Mouse (Mus musculus) pancreas, adult 10 weeks (tissue): ENCODE measurements around the gene Ccdc89. TPM values are rescaled to one million over a fixed set of nuclear protein-coding genes. Genes with fewer than 3 reads are reported as not detected.

Source experiments
- polyA plus RNA-seq: library from polyadenylated mRNA; stranded (reverse); fragments of 350-450 nt; fragmentation: Illumina TruSeq; extraction: RNeasy Lipid Tissue Mini Kit (QIAGEN cat#74804); gene quantifications from one replicate; pipeline ENCODE4 v1.2.3, GENCODE M21; 2015; ENCODE audit warnings: low read depth, low replicate concordance; ENCODE audit not compliant: insufficient read depth

Ccdc89 gene
- not detected for polyA plus RNA-seq

DNA sequence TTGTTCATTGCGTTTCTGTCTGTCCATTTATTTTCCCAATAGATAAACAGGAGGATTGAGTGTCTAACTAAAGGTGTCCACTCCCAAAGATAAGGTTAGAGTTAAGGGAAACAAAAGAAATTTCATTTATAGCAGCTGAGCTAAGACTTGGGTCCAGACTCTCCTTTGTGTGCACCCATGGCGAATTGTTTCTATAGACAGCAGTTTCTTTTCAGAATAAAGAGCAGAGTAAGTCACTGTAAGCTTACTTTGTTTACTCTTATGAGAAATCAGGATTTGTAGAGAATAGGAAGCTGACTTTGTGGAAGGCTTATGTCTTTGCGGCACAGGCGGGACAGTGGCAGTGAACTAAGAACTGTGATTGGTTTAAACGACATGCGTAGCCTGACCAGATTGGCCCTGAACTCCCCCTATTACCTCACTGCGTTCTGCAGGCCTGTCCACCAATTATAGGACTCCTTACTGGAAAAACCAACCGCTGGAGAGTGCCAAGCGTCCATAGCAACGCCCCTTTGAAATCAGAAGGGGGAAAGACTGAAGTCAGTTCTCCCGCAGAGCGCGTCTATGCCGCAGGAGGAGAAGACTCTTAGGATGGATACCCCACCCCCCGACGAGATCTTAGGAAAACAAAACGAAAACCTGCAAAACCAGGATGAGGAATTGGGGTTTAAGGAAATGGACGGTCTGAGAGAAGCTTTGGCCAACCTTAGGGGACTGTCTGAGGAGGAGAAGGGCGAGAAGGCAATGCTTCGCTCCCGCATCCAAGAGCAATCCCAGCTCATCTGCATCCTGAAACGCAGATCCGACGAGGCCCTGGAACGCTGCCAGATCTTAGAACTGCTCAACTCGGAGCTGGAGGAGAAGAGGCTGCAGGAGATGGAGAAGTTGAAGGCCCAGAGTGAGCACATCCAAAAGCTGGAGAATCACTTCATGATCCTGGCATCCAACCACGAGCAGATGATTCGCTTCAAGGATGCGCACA, at the start of gene Ccdc89:
Gene Ccdc89 (plus strand): TSS at position 558 of the 982 bp plus-strand sequence.

DNA sequence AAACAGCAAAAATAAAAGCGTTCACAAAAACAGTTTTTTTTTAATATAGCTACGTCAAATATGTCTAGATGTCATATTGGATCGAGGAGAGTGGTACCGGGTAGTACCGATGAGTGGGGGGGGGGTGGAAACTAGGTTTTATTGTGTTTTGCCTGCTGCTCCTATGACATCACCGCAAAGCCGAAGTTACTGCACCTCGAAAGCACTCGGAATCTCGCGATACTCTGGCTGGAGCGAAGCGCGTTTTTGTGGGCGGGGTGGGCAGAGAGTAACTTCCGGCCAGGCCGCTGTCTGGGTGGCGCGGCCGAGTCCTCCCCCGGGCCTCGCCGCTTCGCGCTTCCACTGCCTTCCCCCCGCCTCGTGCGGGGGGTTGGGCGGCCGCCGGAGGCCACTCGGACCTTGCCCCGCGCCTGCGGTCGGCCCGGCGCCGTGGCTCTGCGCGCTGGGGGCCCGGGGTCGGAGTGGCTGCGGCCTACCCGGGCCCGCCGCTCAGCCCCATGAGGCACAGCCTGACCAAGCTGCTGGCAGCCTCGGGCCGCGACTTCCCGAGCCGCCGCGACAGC, 16.2 kb downstream of the Ccdc89 start, which contains the start of gene Crebzf:
Gene Crebzf (plus strand): TSS at position 212 of the 563 bp plus-strand sequence.

DNA sequence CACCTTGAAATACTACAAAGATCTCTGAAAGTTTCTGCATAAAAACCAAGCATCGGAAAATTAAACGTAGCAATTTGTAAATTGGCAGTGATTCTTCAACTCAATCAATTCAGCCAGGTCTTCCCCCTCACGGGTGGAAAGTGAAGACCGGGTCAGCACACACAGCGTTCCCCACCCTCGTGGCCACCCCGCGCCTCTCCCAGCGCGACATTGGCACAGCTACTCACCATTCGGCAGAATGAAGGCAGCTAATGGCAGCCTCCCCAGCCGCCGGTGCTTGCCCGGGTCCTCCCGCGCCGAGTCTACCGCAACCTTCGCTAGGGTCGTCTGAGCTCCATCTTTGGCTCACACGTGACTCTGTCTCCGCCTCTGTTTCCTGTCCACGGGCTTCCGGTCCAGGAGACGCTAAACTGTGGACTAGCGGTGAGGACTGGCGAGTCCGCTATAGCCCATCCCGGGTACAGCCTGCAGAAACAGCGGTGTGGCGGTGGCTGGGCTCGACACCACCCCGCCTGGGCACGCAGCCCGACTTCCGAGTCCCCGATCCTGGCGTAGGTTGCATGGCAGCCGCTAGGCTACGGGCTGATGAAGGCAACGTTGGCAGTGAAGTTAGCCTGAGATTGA, 30.6 kb downstream of the Ccdc89 start, which contains the start of gene Tmem126a:
Gene Tmem126a (minus strand): TSS at position 385 of the 624 bp plus-strand sequence.

DNA sequence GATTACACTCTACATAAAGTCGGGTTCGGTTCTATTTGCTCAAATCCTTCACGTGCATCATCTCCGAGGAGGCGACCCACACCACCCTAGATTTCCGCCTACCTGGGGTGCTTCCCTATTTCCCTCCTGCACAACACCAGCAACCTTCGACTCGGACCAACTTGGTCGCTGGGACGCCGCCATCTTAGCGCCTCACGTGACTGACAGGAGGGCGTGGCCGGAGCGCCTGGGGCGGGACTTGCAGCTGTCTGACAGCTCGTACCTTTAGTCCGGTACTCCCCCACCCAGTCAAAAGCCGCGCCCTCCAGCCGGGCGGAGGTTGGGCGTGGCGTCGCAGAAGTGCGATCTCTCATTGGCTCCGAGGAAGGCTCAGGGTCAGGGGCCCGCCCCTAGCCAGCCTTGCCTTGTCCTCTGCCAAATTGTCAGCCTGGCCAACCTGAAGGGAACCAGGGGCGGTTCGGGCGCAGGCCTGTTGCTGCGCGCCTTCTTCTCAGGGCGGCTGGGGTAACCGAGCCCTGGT, 49.5 kb downstream of the Ccdc89 start, which contains the start of gene Tmem126b:
Gene Tmem126b (minus strand): TSS at position 209 of the 520 bp plus-strand sequence.

DNA sequence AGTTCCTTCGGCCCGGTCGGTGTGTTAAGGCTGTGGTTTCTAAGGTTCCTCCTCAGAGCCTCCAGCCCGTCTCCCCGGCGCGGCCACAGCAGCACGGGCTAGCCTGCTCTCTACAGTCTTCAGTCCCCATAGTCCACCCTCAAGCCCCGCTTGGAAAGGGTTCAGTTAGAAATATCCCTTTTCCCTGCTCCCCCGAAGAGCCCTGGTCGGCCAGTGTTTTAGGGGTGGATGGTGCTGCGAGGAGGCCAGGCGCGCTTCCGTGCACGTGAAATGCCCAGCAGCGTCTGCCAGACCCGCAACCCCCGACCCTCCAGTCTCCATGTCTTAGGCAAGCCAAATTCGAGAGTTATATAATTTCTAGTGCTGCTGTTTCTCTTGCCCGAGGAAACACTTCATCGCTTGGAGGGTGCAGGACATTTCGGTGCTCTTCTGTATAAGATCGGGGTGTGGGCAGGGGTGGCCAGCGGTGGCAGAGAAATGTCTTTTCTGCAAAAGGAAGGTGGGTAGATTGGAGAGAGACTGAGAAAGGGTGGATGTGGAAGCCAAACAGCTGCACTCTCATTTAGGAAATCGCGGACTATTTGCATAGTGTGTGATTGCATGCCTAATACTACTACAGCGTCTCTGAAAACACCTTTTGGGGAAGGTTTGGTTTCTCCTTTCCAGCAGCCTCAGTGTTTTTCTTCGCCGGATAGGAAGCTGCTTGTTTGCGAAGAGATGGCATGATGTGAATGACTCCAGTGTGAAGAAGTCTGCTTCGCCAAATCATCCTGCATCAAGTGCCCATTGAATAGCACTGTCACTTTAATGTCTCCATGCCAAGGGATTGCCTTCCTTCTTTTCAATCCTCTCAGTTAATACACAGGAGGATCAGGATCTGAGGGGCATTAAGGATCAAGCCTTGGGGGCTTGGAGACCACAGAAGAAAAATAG, 50.2 kb downstream of the Ccdc89 start, which contains the start of gene Dlg2:
Gene Dlg2 (plus strand): TSS at position 360 of the 933 bp plus-strand sequence.

Other genes starting within 250 kb of the Ccdc89 start
- gene Ccdc83, start 160.8 kb upstream of the Ccdc89 start, polyA plus RNA-seq, result not detected
- gene Sytl2, start 124.3 kb upstream of the Ccdc89 start, polyA plus RNA-seq, result 1.7 TPM
- 27.0 TPM for gene Crebzf, start 16.2 kb downstream of the Ccdc89 start, polyA plus RNA-seq
- gene Tmem126a, start 30.7 kb downstream of the Ccdc89 start, polyA plus RNA-seq, result 16.1 TPM
- gene Tmem126b, start 49.4 kb downstream of the Ccdc89 start, polyA plus RNA-seq, result 5.9 TPM
- gene Dlg2, start 50.1 kb downstream of the Ccdc89 start, polyA plus RNA-seq, result 0.61 TPM